Mouse (Mus musculus): Measurements from ENCODE around the gene Zbtb18.

Zbtb18 gene

GRCm38 (mm10) chr1:177483612-177484011, 41.5 kb downstream of the Zbtb18 start:
- no peak for DNase-seq (ENCODE audit: low spot score)

GRCm38 (mm10) chr1:177484280-177484679, 42.1 kb downstream of the Zbtb18 start:
- no peak for DNase-seq (ENCODE audit: low spot score)

- DNase-seq (ENCODE audit: low spot score), result no peak
These were observed 42.5 kb downstream of the Zbtb18 start for GRCm38 (mm10) chr1:177484680-177485079.

- no peak for DNase-seq (ENCODE audit: low spot score)
These were observed 47.7 kb downstream of the Zbtb18 start for GRCm38 (mm10) chr1:177489844-177490243.

GRCm38 (mm10) chr1:177490808-177491207, 48.7 kb downstream of the Zbtb18 start:
- no peak for DNase-seq (ENCODE audit: low spot score)

GRCm38 (mm10) chr1:177491280-177491679, 49.1 kb downstream of the Zbtb18 start:
- no peak for DNase-seq (ENCODE audit: low spot score)

- DNase-seq (ENCODE audit: low spot score), result no peak
These were observed 52.2 kb downstream of the Zbtb18 start for GRCm38 (mm10) chr1:177494306-177494705.

- DNase-seq (ENCODE audit: low spot score), result no peak
These were observed 52.9 kb downstream of the Zbtb18 start for GRCm38 (mm10) chr1:177494913-177495542.
